Mouse (Mus musculus): ENCODE measurements around the gene Llgl1. TPM values are rescaled to one million over a fixed set of nuclear protein-coding genes. Genes with fewer than 3 reads are reported as not detected.

Llgl1 gene
- total RNA-seq, 2 experiments from 2014 or later, result 3.2 to 11.2 TPM

- ATAC-seq (replicated peaks; ENCODE audit: poor library complexity, severe bottlenecking), result no peak
Observed at GRCm38 (mm10) chr11:60719263-60719662, 19.7 kb downstream of the Llgl1 start.

GRCm38 (mm10) chr11:60726601-60727391 lies 27.3 kb downstream of the Llgl1 start, which contains the start of gene Flii:
Gene Flii, minus strand, starts transcription at chr11:60727263.
- ATAC-seq (replicated peaks; ENCODE audit: poor library complexity, severe bottlenecking), result peak; percentile 53

GRCm38 (mm10) chr11:60727392-60728140 lies 28.0 kb downstream of the Llgl1 start:
- no peak; the same call in 1 of the 2 replicates for ATAC-seq (replicated peaks; ENCODE audit: poor library complexity, severe bottlenecking)

GRCm38 (mm10) chr11:60728260-60728761 lies 28.8 kb downstream of the Llgl1 start, which contains the start of gene Mief2:
Gene Mief2, plus strand, starts transcription at chr11:60728398.
- peak; percentile 83 for ATAC-seq (replicated peaks; ENCODE audit: poor library complexity, severe bottlenecking)

GRCm38 (mm10) chr11:60729217-60729641 lies 29.7 kb downstream of the Llgl1 start:
- no peak for ATAC-seq (replicated peaks; ENCODE audit: poor library complexity, severe bottlenecking)

GRCm38 (mm10) chr11:60730169-60730568 lies 30.6 kb downstream of the Llgl1 start:
- ATAC-seq (replicated peaks; ENCODE audit: poor library complexity, severe bottlenecking), result no peak

- ATAC-seq (replicated peaks; ENCODE audit: poor library complexity, severe bottlenecking), result no peak
Observed at GRCm38 (mm10) chr11:60731251-60731650, 31.7 kb downstream of the Llgl1 start.

GRCm38 (mm10) chr11:60734206-60734605 lies 34.7 kb downstream of the Llgl1 start:
- ATAC-seq (replicated peaks; ENCODE audit: poor library complexity, severe bottlenecking), result no peak

GRCm38 (mm10) chr11:60735191-60735590 lies 35.7 kb downstream of the Llgl1 start:
- ATAC-seq (replicated peaks; ENCODE audit: poor library complexity, severe bottlenecking), result no peak

- no peak for ATAC-seq (replicated peaks; ENCODE audit: poor library complexity, severe bottlenecking)
Observed at GRCm38 (mm10) chr11:60736491-60736890, 37.0 kb downstream of the Llgl1 start.

- ATAC-seq (replicated peaks; ENCODE audit: poor library complexity, severe bottlenecking), result no peak
Observed at GRCm38 (mm10) chr11:60737450-60737849, 37.9 kb downstream of the Llgl1 start.

- no peak for ATAC-seq (replicated peaks; ENCODE audit: poor library complexity, severe bottlenecking)
Observed at GRCm38 (mm10) chr11:60740321-60740720, 40.8 kb downstream of the Llgl1 start.

- no peak for ATAC-seq (replicated peaks; ENCODE audit: poor library complexity, severe bottlenecking)
Observed at GRCm38 (mm10) chr11:60755570-60755969, 56.0 kb downstream of the Llgl1 start.

- ATAC-seq (replicated peaks; ENCODE audit: poor library complexity, severe bottlenecking), result no peak
Observed at GRCm38 (mm10) chr11:60761681-60762080, 62.2 kb downstream of the Llgl1 start.

Other genes starting within 250 kb of the Llgl1 start
- gene Drg2, start 245.1 kb upstream of the Llgl1 start, total RNA-seq (2014; fragmentation: Nextera tagmentation), result 49.1 and 60.9 TPM in 2 replicates
- gene Drg2, start 245.1 kb upstream of the Llgl1 start, total RNA-seq (2017), result 73.4 and 76.4 TPM in 2 replicates
- not detected in 2 replicates for gene Myo15, start 230.4 kb upstream of the Llgl1 start, total RNA-seq (2014; fragmentation: Nextera tagmentation)
- 0.30 TPM in 1 of 2 replicates, not detected in the other for gene Myo15, start 230.4 kb upstream of the Llgl1 start, total RNA-seq (2017)
- gene Alkbh5, start 163.3 kb upstream of the Llgl1 start, total RNA-seq (2014; fragmentation: Nextera tagmentation), result 24.3 and 27.9 TPM in 2 replicates
- 24.9 and 31.7 TPM in 2 replicates for gene Alkbh5, start 163.3 kb upstream of the Llgl1 start, total RNA-seq (2017)
- gene Flii, start 27.5 kb downstream of the Llgl1 start, total RNA-seq (2014; fragmentation: Nextera tagmentation), result 50.5 and 55.7 TPM in 2 replicates
- 135 and 142 TPM in 2 replicates for gene Flii, start 27.5 kb downstream of the Llgl1 start, total RNA-seq (2017)
- gene Mief2, start 28.7 kb downstream of the Llgl1 start, total RNA-seq (2014; fragmentation: Nextera tagmentation), result 4.1 and 6.4 TPM in 2 replicates
- 4.4 and 4.7 TPM in 2 replicates for gene Mief2, start 28.7 kb downstream of the Llgl1 start, total RNA-seq (2017)
- gene Top3a, start 77.6 kb downstream of the Llgl1 start, total RNA-seq (2014; fragmentation: Nextera tagmentation), result 17.7 and 25.5 TPM in 2 replicates
- 23.8 and 28.9 TPM in 2 replicates for gene Top3a, start 77.6 kb downstream of the Llgl1 start, total RNA-seq (2017)
- gene Smcr8, start 77.8 kb downstream of the Llgl1 start, total RNA-seq (2014; fragmentation: Nextera tagmentation), result 29.0 and 36.9 TPM in 2 replicates
- gene Smcr8, start 77.8 kb downstream of the Llgl1 start, total RNA-seq (2017), result 14.1 and 14.8 TPM in 2 replicates
- gene Shmt1, start 112.0 kb downstream of the Llgl1 start, total RNA-seq (2014; fragmentation: Nextera tagmentation), result 49.9 and 84.1 TPM in 2 replicates
- 135 and 162 TPM in 2 replicates for gene Shmt1, start 112.0 kb downstream of the Llgl1 start, total RNA-seq (2017)
- gene Dhrs7b, start 130.9 kb downstream of the Llgl1 start, total RNA-seq (2014; fragmentation: Nextera tagmentation), result 11.2 and 14.8 TPM in 2 replicates
- gene Dhrs7b, start 130.9 kb downstream of the Llgl1 start, total RNA-seq (2017), result 15.4 and 18.2 TPM in 2 replicates
- gene Tmem11, start 179.5 kb downstream of the Llgl1 start, total RNA-seq (2014; fragmentation: Nextera tagmentation), result 31.5 and 35.4 TPM in 2 replicates
- 67.1 and 72.3 TPM in 2 replicates for gene Tmem11, start 179.5 kb downstream of the Llgl1 start, total RNA-seq (2017)
- 1.6 and 4.7 TPM in 2 replicates for gene Natd1, start 215.0 kb downstream of the Llgl1 start, total RNA-seq (2014; fragmentation: Nextera tagmentation)
- 1.3 and 2.1 TPM in 2 replicates for gene Natd1, start 215.0 kb downstream of the Llgl1 start, total RNA-seq (2017)
- gene Map2k3, start 232.3 kb downstream of the Llgl1 start, total RNA-seq (2014; fragmentation: Nextera tagmentation), result 47.0 and 51.2 TPM in 2 replicates
- 13.5 and 17.0 TPM in 2 replicates for gene Map2k3, start 232.3 kb downstream of the Llgl1 start, total RNA-seq (2017)

Measured in granulocyte monocyte progenitor cell, adult 5-6 weeks (primary cell).